Mouse (Mus musculus) layer of hippocampus, adult 8-10 months (tissue): ENCODE data around the gene Cyp4f40. TPM values are rescaled to one million over a fixed set of nuclear protein-coding genes. Genes with fewer than 3 reads are reported as not detected.
"Not testable (repeated sequence)": the region's sequence is repeated elsewhere in the genome, so short reads cannot be mapped to it uniquely, and the experiment has no call there.

Experiments
- DNase-seq, 2 experiments: peaks; one replicate each; pipeline ENCODE4 v3.0.0; 2022; ENCODE audit warnings: low spot score in 2 of 2
- total RNA-seq, 4 experiments: library from RNA; stranded (reverse); gene quantifications; 2 replicates each; pipeline ENCODE4 v1.2.4; 2022

Cyp4f40 gene
- not detected for total RNA-seq

DNA sequence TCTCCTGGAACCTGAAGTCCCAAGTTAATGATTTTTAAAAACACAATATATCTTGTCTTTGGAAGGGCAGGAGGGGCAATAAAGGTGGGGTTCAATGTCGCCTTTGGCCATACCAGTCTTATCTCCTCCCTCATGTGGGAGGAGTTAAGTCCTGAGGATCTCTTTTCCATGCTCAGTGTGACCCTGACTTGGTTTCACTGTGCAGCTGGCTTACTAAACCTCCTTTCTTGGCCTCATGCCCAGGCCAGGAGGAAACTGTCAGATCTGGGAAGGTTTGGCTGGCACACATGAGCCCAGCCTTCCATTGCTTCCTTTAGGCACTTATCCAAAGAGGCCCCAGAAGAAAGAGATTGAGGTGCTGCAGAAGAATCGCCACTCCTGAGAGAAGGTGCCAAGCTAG is at the start of gene Cyp4f40:
Gene Cyp4f40 (plus strand): TSS at position 189 of the 400 bp plus-strand sequence.
- DNase-seq = peak in 1 of 2 experiments; percentile 3

DNA sequence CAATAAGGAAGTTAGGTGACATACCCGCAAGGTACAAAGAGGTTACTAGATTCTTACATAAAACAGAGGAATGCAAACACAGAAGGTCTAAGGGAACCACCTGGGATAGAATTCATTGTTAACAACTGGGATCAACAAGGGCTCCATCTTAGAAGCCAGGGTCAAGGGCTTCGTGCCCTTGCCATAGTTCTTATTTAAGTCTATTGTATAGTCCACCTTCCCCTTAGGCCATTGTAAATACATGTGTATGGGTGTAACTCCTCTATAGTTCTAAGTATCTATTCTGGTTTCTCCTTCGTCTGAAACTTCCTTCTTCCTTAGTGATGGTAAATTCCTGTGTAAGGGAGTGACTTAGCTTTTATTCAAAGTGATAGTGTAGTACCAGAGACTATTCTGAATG is 48.5 kb upstream of the Cyp4f40 start:
- DNase-seq = not testable (repeated sequence)

DNA sequence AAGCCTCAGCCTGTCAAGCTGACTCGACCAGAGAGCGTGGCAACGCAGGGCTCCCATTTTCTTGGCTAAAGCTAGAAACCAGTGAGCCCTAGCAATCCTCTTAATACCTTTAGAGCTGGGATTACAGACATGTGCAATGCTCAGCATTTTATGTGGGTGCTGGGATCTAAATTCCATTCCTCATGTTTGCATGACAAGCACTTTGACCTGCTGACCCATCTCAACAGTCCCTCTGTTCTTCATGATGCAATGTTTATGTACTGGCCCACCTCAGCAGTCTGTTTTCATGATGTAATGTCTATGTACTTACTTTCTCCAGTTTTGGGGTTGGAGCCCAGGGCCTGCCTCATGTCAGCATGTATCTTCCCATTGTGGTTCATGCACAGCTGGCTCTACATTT is 47.8 kb upstream of the Cyp4f40 start:
- no peak for DNase-seq

DNA sequence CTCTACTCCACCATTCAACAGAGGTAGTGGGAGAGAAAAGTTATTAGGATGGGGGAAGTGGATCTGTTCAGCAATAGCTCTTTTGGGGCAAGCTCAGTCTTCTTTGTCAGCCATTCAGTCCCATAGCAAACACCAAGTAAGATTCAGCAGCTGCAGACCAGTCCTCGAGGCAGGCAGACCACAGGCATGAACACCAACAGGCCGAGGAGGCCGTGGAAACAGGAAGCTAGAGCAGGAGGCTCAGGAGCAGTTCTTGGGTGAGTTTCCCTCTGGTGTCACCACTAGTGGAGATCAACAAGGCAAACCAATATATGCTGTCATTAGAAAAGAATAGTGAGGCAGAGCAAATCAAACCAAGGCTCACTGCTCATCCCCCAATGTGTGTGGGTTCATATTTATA is 46.3 kb upstream of the Cyp4f40 start:
- no peak for DNase-seq

- DNase-seq = no peak
Measured at GRCm38 (mm10) chr17:32617252-32617651, 41.4 kb upstream of the Cyp4f40 start.

- not testable (repeated sequence) for DNase-seq
Measured at GRCm38 (mm10) chr17:32621018-32621417, 37.7 kb upstream of the Cyp4f40 start, which contains the start of gene Cyp4f37. Gene Cyp4f37, plus strand, starts transcription at chr17:32621309.

DNA sequence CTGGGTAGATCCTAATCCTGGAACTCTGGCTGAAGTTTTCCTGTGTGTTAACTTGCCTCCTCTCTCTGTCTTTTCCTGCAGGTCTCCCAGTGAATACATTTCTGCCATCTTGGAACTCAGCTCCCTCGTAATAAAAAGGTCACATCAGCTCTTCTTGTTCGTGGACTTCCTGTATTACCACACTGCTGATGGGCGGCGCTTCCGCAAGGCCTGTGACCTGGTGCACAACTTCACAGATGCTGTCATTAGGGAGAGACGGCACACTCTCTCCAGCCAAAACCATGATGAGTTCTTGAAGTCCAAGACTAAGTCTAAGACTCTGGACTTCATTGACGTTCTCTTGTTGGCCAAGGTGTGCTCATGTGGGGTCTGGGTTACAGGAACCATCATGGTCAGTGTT is 29.0 kb upstream of the Cyp4f40 start:
- not testable (repeated sequence) for DNase-seq

- DNase-seq = no peak
Measured at GRCm38 (mm10) chr17:32631936-32632335, 26.8 kb upstream of the Cyp4f40 start.

DNA sequence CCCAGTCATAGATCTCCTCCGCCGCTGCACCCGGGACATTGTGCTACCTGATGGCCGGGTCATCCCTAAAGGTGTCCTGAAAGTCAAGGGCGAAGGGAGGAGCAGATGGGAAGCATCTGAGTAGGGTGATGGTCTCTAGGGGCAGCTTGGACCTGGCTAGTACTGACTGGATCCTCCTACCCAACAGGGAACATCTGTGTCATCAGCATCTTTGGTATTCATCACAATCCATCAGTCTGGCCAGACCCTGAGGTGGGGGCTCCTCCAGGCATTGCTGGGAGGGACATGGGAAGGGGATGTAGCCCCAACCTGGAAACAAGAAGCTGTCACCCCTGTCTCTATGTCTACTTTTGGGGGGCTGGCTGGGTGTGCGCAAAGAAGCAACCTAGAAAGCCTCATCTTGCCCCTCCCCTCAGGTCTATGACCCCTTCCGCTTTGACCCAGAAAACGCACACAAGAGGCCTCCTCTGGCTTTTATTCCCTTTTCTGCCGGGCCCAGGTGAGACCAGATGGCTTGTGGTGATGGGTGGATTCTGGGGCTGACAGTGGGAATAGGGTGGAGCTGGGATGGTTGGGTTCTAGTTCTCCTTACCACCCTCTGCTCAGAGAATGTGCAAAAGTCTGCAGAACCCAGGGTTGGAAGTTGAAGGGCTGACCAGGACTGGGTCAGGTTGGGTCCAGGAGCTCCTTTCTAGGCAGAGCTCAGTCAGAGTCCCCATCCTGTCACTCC is 24.3 kb upstream of the Cyp4f40 start:
- not testable (repeated sequence) for DNase-seq

DNA sequence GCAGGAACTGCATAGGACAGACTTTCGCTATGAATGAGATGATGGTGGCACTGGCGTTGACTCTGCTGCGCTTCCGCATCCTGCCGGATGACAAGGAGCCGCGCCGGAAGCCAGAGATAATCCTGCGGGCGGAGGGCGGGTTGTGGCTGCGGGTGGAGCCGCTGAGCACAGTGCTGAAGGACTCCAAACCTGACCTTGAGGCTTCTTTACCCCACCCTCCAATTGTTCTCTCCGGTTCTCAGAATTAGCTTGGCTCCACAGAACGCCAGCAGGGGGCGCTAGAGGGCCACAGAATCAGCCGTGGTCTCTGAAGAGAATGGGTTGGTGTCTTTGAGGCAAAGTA is 23.8 kb upstream of the Cyp4f40 start:
- DNase-seq = peak; percentile 62 to 84

- no peak for DNase-seq
Measured at GRCm38 (mm10) chr17:32636341-32636740, 22.4 kb upstream of the Cyp4f40 start.

- DNase-seq = no peak
Measured at GRCm38 (mm10) chr17:32637151-32637550, 21.5 kb upstream of the Cyp4f40 start.

GRCm38 (mm10) chr17:32646631-32647030 is 12.1 kb upstream of the Cyp4f40 start:
- DNase-seq = no peak

GRCm38 (mm10) chr17:32653860-32654259 is 4.8 kb upstream of the Cyp4f40 start:
- DNase-seq = no peak

GRCm38 (mm10) chr17:32657041-32657440 is 1.7 kb upstream of the Cyp4f40 start:
- DNase-seq = no peak

GRCm38 (mm10) chr17:32658246-32658645 is 454 bp upstream of the Cyp4f40 start:
- no peak for DNase-seq

DNA sequence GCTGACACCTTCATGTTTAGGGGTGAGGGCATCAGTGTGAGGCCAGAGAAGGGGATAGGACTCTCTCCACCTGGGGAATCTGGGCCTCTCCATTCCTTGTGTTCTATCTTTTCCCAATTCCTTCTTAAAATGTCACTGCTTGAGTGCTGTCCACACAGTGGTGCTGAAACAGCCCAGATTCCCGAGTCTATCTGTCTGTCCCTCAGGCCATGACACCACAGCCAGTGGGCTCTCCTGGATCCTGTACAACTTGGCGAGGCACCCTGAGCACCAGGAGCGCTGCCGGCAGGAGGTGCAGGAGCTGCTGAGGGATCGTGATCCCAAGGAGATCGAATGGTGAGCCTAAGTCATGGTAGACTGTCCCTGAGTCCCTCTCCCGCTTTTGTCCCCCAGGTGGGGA is 15.3 kb downstream of the Cyp4f40 start:
- DNase-seq = no peak

DNA sequence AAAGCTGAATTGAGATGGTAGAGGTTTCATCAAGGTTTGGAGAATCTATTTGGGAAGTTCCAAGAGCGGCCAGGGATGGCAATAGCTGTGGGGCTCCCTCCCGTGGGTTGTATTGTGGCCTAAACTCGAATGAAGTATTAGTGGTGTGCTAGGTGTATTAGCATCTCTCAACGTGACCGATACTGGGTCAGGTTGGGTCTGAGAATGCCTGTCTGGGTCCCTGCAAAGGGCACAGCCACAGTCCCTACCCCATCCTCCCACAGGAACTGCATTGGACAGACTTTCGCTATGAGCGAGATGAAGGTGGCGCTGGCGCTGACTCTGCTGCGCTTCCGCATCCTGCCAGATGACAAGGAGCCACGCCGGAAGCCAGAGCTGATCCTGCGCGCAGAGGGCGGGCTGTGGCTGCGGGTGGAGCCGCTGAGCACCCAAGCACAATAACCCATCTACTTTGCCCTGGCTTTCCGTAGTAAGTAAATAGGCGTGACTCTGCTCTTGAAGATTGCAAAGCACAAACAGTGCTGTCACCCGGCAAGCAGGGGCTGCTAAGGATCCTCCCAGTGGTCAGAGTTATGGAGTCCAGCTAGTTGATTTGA is 17.4 kb downstream of the Cyp4f40 start:
- no peak for DNase-seq

DNA sequence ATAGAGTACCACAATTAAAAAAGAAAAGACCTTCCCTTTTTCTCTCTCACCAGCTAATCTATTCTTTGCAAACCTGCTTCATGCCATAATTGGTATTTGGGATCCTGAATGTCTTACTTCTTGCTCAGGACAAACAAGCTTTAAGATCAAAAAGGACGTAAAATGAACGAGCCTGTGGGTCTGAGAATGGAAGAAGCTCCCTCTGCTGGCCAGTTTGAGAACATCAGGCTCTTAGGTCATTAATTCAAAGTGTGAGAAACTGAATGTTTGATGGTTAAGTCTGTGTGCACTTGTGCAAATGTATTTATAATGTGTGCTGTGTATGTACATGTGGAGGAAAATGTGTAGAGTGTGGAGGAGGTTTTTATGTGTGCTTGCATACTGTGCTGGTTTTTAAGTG is 21.7 kb downstream of the Cyp4f40 start:
- DNase-seq = peak in 1 of 2 experiments; percentile 21

DNA sequence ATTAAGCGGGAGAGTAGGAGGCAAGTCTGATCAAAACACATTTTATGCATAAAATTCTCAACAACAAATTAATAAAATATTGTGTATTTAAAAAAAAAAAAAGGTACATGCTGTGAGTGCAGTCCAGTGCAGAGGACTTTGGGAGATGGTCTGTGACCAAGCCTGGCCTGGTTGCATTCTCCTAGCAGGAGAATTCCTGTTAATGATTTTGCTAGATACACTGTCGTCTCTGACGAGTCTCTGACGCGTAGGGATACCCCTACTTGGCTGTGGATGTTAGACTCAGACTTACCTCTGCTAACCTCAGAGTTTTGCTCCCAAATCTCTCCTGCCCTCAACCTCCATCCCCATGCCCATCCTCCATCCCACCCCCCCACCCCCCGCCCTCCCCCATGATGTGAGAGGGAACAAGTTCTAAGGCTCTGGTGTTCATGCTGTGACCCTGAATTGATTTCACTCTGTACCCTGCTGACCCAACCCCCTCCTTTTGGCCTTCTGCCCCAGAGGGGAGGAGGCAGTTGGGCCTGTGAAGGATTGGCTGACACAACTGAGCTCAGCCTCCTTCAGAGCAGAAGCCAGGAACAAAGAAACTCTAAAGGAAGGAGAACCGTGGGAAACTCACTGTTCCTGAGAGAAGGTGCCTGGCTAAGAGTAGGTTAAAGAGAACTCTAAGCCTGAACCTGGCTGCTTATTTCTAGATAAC is 26.5 kb downstream of the Cyp4f40 start, which contains the start of gene Cyp4f15:
Gene Cyp4f15 (plus strand): TSS at position 580 of the 703 bp plus-strand sequence.
- peak; percentile 45 to 68 for DNase-seq

DNA sequence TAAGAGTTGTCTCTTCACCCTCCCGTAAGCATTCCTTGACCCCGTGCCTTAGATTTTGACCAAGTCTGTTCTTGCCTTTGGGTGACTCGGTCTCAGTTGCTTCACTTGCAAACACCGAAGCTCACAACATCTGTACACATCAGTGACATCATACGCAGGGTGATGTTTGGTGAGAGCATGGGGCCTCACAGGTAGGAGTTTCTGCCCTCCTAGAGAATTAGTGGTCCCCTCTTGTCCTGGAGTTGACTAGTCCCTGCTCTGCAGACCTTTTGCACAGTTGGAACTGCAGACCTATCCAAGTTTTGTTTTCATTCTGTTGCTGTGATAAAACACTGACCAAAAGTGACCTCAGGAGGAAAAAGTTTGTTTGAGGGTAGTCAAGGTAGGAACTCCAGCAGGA is 28.0 kb downstream of the Cyp4f40 start:
- DNase-seq = no peak

DNA sequence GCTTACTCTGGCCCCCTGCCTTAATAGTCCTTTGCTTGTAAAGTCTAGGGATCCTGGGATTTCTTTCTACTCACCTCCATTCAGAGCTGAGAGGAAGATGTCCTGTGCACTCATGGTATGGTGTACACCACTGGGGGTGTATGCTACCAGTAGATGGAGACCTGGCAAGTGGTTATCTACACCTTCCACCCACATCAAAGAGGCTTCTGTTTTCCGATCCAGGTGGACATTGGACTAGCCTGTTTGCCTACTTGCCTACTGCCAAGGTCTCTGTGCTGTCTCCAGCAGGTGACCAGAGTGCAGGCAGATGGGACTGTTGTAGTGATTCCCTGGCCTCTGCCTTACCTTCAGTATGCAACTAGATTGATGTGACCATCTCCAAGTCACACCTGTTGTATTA is 32.3 kb downstream of the Cyp4f40 start:
- DNase-seq = no peak
